Mouse (Mus musculus) liver, embryonic 16.5 days (tissue): ENCODE measurements around the gene Gm3139. TPM values are rescaled to one million over a fixed set of nuclear protein-coding genes. Genes with fewer than 3 reads are reported as not detected.
"Not testable (repeated sequence)": the region's sequence is repeated elsewhere in the genome, so short reads cannot be mapped to it uniquely, and the experiment has no call there.

Experiments used
- ATAC-seq: fragments of 200-750 bp; cut with Nextera tagmentation; 2 replicates; pipeline ENCODE4 v1.8.0; 2017; ENCODE audit warnings: low read depth, mild to moderate bottlenecking, moderate number of reproducible peaks, moderate library complexity
- H3K27ac ChIP-seq: fragments of 300-500 bp; sonication (generic); 2 replicates; pipeline ENCODE4 v1.5.1; 2014; ENCODE audit warnings: mild to moderate bottlenecking, low read length
- H3K27me3 ChIP-seq: fragments of 300-500 bp; sonication (generic); 2 replicates; pipeline ENCODE4 v1.6.1; 2014; ENCODE audit warnings: low read depth, low read length, mixed read lengths; ENCODE audit not compliant: control insufficient read depth, insufficient read depth
- H3K36me3 ChIP-seq: fragments of 300-500 bp; sonication (generic); 2 replicates; pipeline ENCODE4 v1.6.1; 2014; ENCODE audit warnings: mild to moderate bottlenecking; ENCODE audit not compliant: control insufficient read depth, insufficient read depth
- H3K4me1 ChIP-seq: fragments of 300-500 bp; sonication (generic); 2 replicates; pipeline ENCODE4 v1.6.1; 2014; ENCODE audit warnings: low read depth, low read length, mixed read lengths; ENCODE audit not compliant: control insufficient read depth
- H3K4me2 ChIP-seq: fragments of 300-500 bp; sonication (generic); 2 replicates; pipeline ENCODE4 v1.6.1; 2014; ENCODE audit warnings: low read depth, low read length, mixed read lengths
- H3K4me3 ChIP-seq: fragments of 300-500 bp; sonication (generic); 2 replicates; pipeline ENCODE4 v1.5.1; 2014; ENCODE audit warnings: low read depth, mild to moderate bottlenecking, low read length
- H3K9ac ChIP-seq: fragments of 300-500 bp; sonication (generic); 2 replicates; pipeline ENCODE4 v1.6.1; 2014; ENCODE audit warnings: low read depth, low read length
- H3K9me3 ChIP-seq: fragments of 300-500 bp; sonication (generic); replicated peaks from 2 replicates; pipeline ENCODE4 v1.6.1; 2016; ENCODE audit warnings: low read length; ENCODE audit not compliant: control insufficient read depth
- WGBS: fragments of 180-500 bp; shearing (Covaris S2); extraction: QIAGEN DNeasy Blood & Tissue Kit; methylation state at CpG from one replicate; pipeline ENCODE4 v1.1.7; 2014; ENCODE audit not compliant: insufficient replicate concordance; 5-methylcytosine and 5-hydroxymethylcytosine counted together
- polyA plus RNA-seq: library from polyadenylated mRNA; unstranded; fragments of >200 nt; fragmentation: Nextera tagmentation; extraction: Ambion mirVana; gene quantifications from 2 replicates; pipeline ENCODE4 v1.2.1, GENCODE M21; 2015

Gene Gm3139
- not detected in 2 replicates for polyA plus RNA-seq

DNA sequence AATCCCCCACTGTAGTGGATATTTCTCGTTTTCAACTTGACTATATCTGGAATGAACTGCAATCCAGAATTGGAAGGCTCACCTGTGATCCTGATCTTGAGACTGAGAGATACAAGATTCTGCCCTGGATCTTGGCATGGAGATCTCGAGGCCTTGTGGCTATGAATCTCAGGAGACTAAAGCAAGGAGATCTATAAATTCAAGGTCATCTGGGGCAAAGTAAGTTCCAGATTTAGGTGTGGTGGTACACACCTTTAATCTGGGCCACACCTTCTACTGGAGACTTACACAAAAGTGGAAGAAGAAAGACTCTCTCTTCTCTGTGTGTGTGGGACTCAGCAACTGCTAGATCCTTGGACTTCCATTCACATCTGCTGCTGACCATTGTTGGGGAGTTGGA, at the start of gene Gm3139:
TSS of gene Gm3139 (plus strand) at position 301 of the 400 bp plus-strand sequence.
- H3K27ac ChIP-seq, H3K4me2 ChIP-seq, ATAC-seq, H3K9me3 ChIP-seq, H3K4me3 ChIP-seq, H3K4me1 ChIP-seq, H3K36me3 ChIP-seq, H3K9ac ChIP-seq, H3K27me3 ChIP-seq: not testable (repeated sequence)
- WGBS, result no CpG with 5 or more reads among the region's 2 CpGs

Other genes starting within 250 kb of the Gm3139 start
- gene A430089I19Rik, start 219.5 kb upstream of the Gm3139 start, polyA plus RNA-seq, result not detected in 2 replicates
- gene Gm6502, start 211.9 kb upstream of the Gm3139 start, polyA plus RNA-seq, result not detected in 2 replicates
- not detected in 2 replicates for gene AA792892, start 186.5 kb upstream of the Gm3139 start, polyA plus RNA-seq
- gene Gm7682, start 80.5 kb upstream of the Gm3139 start, polyA plus RNA-seq, result not detected in 2 replicates
- gene Gm3147, start 90.1 kb downstream of the Gm3139 start, polyA plus RNA-seq, result not detected in 2 replicates
- not detected in 2 replicates for gene Gm6509, start 97.7 kb downstream of the Gm3139 start, polyA plus RNA-seq
- not detected in 2 replicates for gene Gm6205, start 122.1 kb downstream of the Gm3139 start, polyA plus RNA-seq